Mouse (Mus musculus) midbrain, embryonic 12.5 days (tissue): ENCODE data around the gene Fmc1. TPM values are rescaled to one million over a fixed set of nuclear protein-coding genes. Genes with fewer than 3 reads are reported as not detected.
"Not testable (repeated sequence)": the region's sequence is repeated elsewhere in the genome, so short reads cannot be mapped to it uniquely, and the experiment has no call there.

Source experiments
- ATAC-seq: fragments of 200-750 bp; cut with Nextera tagmentation; 2 replicates; pipeline ENCODE4 v1.8.0; 2017; ENCODE audit warnings: low read depth, moderate TSS enrichment, moderate library complexity; ENCODE audit not compliant: low FRiP score
- H3K27ac ChIP-seq: fragments of 300-500 bp; sonication (generic); replicated peaks from 2 replicates; pipeline ENCODE4 v1.5.1; 2016; ENCODE audit warnings: mild to moderate bottlenecking
- H3K27me3 ChIP-seq: fragments of 300-500 bp; sonication (generic); 2 replicates; pipeline ENCODE4 v1.6.1; 2016; ENCODE audit warnings: mild to moderate bottlenecking
- H3K36me3 ChIP-seq: fragments of 300-500 bp; sonication (generic); 2 replicates; pipeline ENCODE4 v1.6.1; 2016
- H3K4me1 ChIP-seq: fragments of 300-500 bp; sonication (generic); 2 replicates; pipeline ENCODE4 v1.6.1; 2016
- H3K4me2 ChIP-seq: fragments of 300-500 bp; sonication (generic); replicated peaks from 2 replicates; pipeline ENCODE4 v1.6.1; 2016; ENCODE audit warnings: mild to moderate bottlenecking, moderate library complexity
- H3K4me3 ChIP-seq: fragments of 300-500 bp; sonication (generic); 2 replicates; pipeline ENCODE4 v1.5.1; 2016; ENCODE audit warnings: mild to moderate bottlenecking
- H3K9ac ChIP-seq: fragments of 300-500 bp; sonication (generic); replicated peaks from 2 replicates; pipeline ENCODE4 v1.6.1; 2016; ENCODE audit warnings: mild to moderate bottlenecking, moderate library complexity
- H3K9me3 ChIP-seq: fragments of 300-500 bp; sonication (generic); 2 replicates; pipeline ENCODE4 v1.6.1; 2016; ENCODE audit warnings: mild to moderate bottlenecking
- WGBS: fragments of 180-500 bp; shearing (Covaris S2); methylation state at CpG from one replicate; pipeline ENCODE4 v1.1.7; 2016; 5-methylcytosine and 5-hydroxymethylcytosine counted together
- polyA plus RNA-seq: library from polyadenylated mRNA; unstranded; fragments of >200 nt; fragmentation: Nextera tagmentation; extraction: Ambion mirVana; gene quantifications from 2 replicates; pipeline ENCODE4 v1.2.1, GENCODE M21; 2016

The Fmc1 gene
- polyA plus RNA-seq, 1 experiment from 2014 or later = 131 TPM

- Histone ChIP-seq H3K9ac (no peak overlapping the region), H3K27ac (no peak overlapping the region), H3K36me3 (peaks cover 9% of the 10 kb centered on the region; the same call in 1 of the 2 replicates), H3K4me1 (no peaks in the 10 kb centered on the region), H3K4me3 (peak overlapping the region; percentile 84), H3K9me3 (no peaks in the 10 kb centered on the region), H3K4me2 (peak overlapping the region; percentile 60), H3K27me3 (no peaks in the 10 kb centered on the region)
- 78% methylated on average over 1 of the region's 1 CpGs for WGBS
- ATAC-seq = no peak
Observed at GRCm38 (mm10) chr6:38535788-38536187, 2.5 kb downstream of the Fmc1 start.

DNA sequence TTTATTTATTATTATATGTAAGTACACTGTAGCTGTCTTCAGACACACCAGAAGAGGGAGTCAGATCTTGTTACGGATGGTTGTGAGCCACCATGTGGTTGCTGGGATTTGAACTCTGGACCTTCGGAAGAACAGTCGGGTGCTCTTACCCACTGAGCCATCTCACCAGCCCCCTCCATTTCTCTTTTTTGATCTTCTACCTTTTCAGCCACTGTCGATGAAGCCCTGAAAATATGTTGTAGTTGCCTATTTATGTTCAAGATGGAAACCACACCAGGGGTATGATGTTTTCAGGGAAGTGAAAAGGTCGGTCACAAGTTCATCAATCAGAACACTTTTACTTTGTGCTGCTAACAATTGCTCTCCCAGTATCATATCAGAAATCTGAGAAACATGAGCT, 10.8 kb downstream of the Fmc1 start:
- H3K36me3 ChIP-seq, H3K27me3 ChIP-seq, H3K4me3 ChIP-seq, H3K4me1 ChIP-seq, H3K9me3 ChIP-seq, H3K4me2 ChIP-seq, ATAC-seq, H3K9ac ChIP-seq, H3K27ac ChIP-seq: not testable (repeated sequence)
- WGBS = 96% methylated on average over 4 of the region's 5 CpGs

DNA sequence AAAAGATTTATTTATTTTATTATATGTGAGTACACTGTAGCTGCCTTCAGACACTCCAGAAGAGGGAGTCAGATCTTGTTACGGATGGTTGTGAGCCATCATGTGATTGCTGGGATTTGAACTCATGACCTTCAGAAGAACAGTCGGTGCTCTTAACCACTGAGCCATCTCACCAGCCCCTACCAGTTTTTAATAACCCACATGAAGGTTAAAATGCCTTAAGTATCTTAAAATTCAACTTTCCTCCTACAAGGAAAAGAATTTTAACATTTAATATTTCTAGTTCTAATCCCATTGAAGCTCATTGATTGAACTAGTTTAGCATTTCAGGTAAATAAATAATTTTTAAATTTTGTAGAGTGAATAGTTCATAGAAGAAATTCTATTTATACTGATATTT, 13.7 kb downstream of the Fmc1 start:
- H3K27me3 ChIP-seq, H3K9me3 ChIP-seq, ATAC-seq, H3K9ac ChIP-seq, H3K4me1 ChIP-seq, H3K4me3 ChIP-seq, H3K36me3 ChIP-seq, H3K27ac ChIP-seq, H3K4me2 ChIP-seq: not testable (repeated sequence)
- 91% methylated on average over 2 of the region's 2 CpGs for WGBS

DNA sequence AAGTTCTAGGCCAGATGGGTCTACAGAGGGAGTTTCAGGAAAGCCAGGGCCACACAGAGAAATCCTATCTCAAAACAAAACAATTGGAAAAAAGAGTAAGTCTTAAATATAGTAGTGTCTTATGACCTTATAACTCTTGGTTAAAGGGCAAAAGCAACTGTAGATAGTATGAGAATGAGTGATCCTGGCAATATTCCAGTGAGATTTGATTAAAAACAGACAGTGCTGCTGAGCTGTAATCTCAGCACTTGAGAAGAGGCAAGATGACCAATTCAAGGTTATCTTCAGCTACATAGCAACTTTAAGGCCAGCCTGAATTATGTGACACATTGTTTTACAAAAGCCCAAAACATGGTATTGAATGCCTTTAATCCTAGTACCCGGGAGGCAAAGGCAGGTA, 14.4 kb downstream of the Fmc1 start:
- H3K9ac ChIP-seq = no peak overlapping the region
- peaks cover 3% of the 10 kb centered on the region; the same call in 1 of the 2 replicates for H3K4me1 ChIP-seq
- no peak overlapping the region for H3K4me2 ChIP-seq
- no peaks in the 10 kb centered on the region for H3K36me3 ChIP-seq
- ATAC-seq = no peak
- no peaks in the 10 kb centered on the region for H3K9me3 ChIP-seq
- H3K27me3 ChIP-seq = no peaks in the 10 kb centered on the region
- 88% methylated on average over 1 of the region's 1 CpGs for WGBS
- no peak overlapping the region for H3K4me3 ChIP-seq
- no peak overlapping the region for H3K27ac ChIP-seq

DNA sequence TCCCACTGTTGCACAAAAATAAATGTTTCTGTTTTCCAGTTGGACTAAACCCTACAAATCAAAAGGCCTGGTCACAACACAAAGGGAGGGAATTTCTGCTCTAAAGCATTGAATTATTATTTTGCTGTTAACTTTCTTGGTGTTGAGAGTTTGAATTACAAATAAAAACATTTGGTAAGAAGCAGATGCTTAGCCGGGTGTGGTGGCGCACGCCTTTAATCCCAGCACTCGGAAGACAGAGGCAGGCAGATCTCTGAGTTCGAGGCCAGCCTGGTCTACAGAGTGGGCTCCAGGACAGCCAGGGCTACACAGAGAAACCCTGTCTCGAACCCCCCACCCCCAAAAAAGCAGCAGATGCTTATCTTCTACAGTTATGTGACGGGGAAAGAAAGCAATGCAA, 15.3 kb downstream of the Fmc1 start:
- not testable (repeated sequence) for H3K9me3 ChIP-seq, ATAC-seq, H3K27ac ChIP-seq, H3K4me3 ChIP-seq, H3K9ac ChIP-seq, H3K27me3 ChIP-seq, H3K36me3 ChIP-seq, H3K4me1 ChIP-seq, H3K4me2 ChIP-seq
- 93% methylated on average over 7 of the region's 7 CpGs for WGBS

GRCm38 (mm10) chr6:38549840-38550239, 16.5 kb downstream of the Fmc1 start:
- H3K27me3 ChIP-seq, H3K36me3 ChIP-seq, H3K9ac ChIP-seq, ATAC-seq, H3K9me3 ChIP-seq: not testable (repeated sequence)
- H3K4me2 ChIP-seq = peak overlapping the region; percentile 76
- peak overlapping the region; percentile 99; the same call in 1 of the 2 replicates for H3K27ac ChIP-seq
- H3K4me3 ChIP-seq = peak overlapping the region; percentile 78; the same call in 1 of the 2 replicates
- H3K4me1 ChIP-seq = peaks cover 14% of the 10 kb centered on the region
- 87% methylated on average over 6 of the region's 6 CpGs for WGBS

- Histone ChIP-seq H3K9me3 (no peaks in the 10 kb centered on the region), H3K27me3 (no peaks in the 10 kb centered on the region), H3K36me3 (0 out of 2 replicates have a peak, but pooled peaks cover 5% of the 10 kb centered on the region), H3K4me3 (peak overlapping the region; percentile 78), H3K9ac (peak overlapping the region; percentile 79), H3K27ac (peak overlapping the region; percentile 99), H3K4me2 (peak overlapping the region; percentile 76), H3K4me1 (peaks cover 14% of the 10 kb centered on the region)
- 0 out of 2 replicates have a peak, but pooled peaks have one; percentile 3 for ATAC-seq
- WGBS = 6% methylated on average over 28 of the region's 28 CpGs
Observed at GRCm38 (mm10) chr6:38550250-38551061, 17.2 kb downstream of the Fmc1 start.

- H3K36me3 ChIP-seq = 0 out of 2 replicates have a peak, but pooled peaks cover 8% of the 10 kb centered on the region
- peak within 1 kb of the TSS; percentile 99 for H3K27ac ChIP-seq
- WGBS = under 1% methylated on average over 95 of the region's 98 CpGs
- peak; percentile 86 for ATAC-seq
- no peaks in the 10 kb centered on the region for H3K9me3 ChIP-seq
- H3K4me1 ChIP-seq = peaks cover 14% of the 10 kb centered on the region
- peak within 1 kb of the TSS; percentile 76 for H3K4me2 ChIP-seq
- peak within 1 kb of the TSS; percentile 90 for H3K9ac ChIP-seq
- H3K27me3 ChIP-seq = no peaks in the 10 kb centered on the region
- peak within 1 kb of the TSS; percentile 78 for H3K4me3 ChIP-seq
Observed at GRCm38 (mm10) chr6:38551062-38551988, 18.0 kb downstream of the Fmc1 start, which contains the start of gene Luc7l2. TSS of gene Luc7l2 (plus strand) at chr6:38551334.

DNA sequence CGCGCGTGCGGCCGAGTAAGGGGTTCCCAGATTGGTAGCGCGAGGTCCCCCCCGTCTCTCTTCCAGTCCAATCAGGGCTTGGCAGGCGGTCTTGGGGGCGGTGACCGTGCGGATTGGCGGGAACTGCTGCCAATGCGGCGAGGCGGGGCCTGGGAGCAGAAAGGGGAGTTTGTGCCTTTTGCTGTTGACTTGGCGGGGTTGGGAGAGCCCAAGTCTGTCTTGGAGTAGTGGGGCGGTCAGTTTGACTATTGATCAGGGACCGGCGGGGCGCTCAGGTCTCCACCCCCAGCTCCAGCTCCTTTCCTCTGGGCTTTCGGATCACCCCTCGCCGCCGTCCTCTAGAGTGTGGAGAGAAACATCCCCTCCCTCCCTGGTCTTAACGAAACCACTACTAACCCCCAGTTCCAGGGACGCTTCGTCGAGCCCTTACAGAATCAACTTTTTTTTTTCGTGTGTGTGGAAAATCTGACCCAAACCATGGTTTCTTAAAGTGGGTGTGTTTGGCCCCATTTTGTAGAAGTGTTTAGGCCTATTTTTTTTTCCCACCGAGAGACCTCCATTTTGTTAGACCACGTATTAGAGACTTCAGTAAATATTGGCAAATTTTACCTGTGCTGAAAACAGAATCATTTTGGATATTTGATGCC, 18.8 kb downstream of the Fmc1 start:
- H3K27ac ChIP-seq = peak overlapping the region; percentile 99
- H3K4me3 ChIP-seq = peak overlapping the region; percentile 78
- no peaks in the 10 kb centered on the region for H3K27me3 ChIP-seq
- peaks cover 14% of the 10 kb centered on the region for H3K4me1 ChIP-seq
- H3K36me3 ChIP-seq = 0 out of 2 replicates have a peak, but pooled peaks cover 8% of the 10 kb centered on the region
- peak overlapping the region; percentile 90 for H3K9ac ChIP-seq
- peak; percentile 95 for ATAC-seq
- H3K9me3 ChIP-seq = no peaks in the 10 kb centered on the region
- under 1% methylated on average over 32 of the region's 32 CpGs for WGBS
- H3K4me2 ChIP-seq = peak overlapping the region; percentile 63

DNA sequence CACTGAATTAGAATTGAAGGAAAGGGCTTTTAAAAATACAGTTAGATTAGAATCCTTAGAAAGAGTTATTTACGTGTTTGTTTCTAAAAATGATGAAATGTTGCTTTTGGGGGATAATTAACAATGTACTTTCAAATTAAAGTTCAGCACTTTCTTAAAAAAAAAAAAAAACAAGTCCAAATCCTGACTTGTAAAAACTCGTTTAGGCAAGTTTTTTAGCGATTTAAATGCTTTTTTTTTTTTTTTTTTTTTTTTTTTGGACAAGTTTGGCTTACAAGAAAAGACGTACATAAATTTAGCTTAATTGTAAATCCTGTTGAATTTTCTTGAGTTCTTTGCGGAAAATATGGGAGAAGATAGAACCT, 19.3 kb downstream of the Fmc1 start:
- ATAC-seq = no peak
- Histone ChIP-seq H3K27ac (no peak overlapping the region), H3K9ac (peak overlapping the region; percentile 90; the same call in 1 of the 2 replicates), H3K4me2 (peak overlapping the region; percentile 63), H3K4me3 (peak overlapping the region; percentile 78), H3K36me3 (0 out of 2 replicates have a peak, but pooled peaks cover 8% of the 10 kb centered on the region), H3K9me3 (no peaks in the 10 kb centered on the region), H3K27me3 (no peaks in the 10 kb centered on the region), H3K4me1 (peaks cover 14% of the 10 kb centered on the region)
- 25% methylated on average over 5 of the region's 5 CpGs for WGBS

- Histone ChIP-seq H3K4me1 (no peaks in the 10 kb centered on the region), H3K4me2 (no peak overlapping the region), H3K27ac (no peak overlapping the region), H3K27me3 (no peaks in the 10 kb centered on the region), H3K36me3 (peaks cover 52% of the 10 kb centered on the region), H3K4me3 (no peak overlapping the region), H3K9ac (no peak overlapping the region), H3K9me3 (no peaks in the 10 kb centered on the region)
- 89% methylated on average over 2 of the region's 2 CpGs for WGBS
- no peak for ATAC-seq
Observed at GRCm38 (mm10) chr6:38576096-38576495, 42.8 kb downstream of the Fmc1 start.
